Mouse (Mus musculus): ENCODE data around the gene Plcg2.

Plcg2 gene

GRCm38 (mm10) chr8:117550529-117550928 lies 52.4 kb downstream of the Plcg2 start:
- no peak for DNase-seq

- DNase-seq = peak; percentile 37 to 62
Observed at GRCm38 (mm10) chr8:117561014-117561413, 62.9 kb downstream of the Plcg2 start.

DNA sequence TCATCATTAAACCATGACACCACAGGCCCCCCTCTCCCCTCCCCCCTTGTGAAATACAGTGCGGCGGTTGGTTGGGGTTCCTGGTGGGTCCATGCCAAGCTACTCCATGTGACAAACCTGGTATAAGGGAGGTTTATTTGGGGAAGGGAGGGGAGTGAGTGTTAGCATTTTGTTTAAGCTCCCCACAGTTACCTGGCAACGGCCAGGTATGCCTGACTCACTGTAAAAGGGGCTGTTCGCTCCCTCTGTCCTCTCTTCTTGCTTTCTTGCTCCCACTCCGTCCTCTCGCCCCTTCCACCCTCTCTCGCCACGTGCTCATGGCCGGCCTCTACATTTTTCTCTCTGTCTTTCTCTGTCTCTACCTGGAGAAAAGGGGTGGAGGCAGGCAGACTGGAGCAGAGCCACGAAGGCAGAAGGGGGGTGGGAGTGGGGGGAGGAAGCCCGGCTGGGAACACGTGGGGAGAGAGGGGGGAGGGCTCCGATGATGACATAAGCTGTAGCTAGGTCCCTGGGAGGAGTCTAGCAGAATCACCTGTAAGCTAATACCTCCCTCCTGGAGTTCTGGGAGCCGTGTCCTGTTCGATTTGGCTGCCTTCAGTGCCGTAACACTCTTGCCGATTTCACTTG lies 63.8 kb downstream of the Plcg2 start:
- peak; percentile 23 to 51 for DNase-seq

GRCm38 (mm10) chr8:117562445-117563014 lies 64.4 kb downstream of the Plcg2 start:
- peak in 1 of 2 experiments; percentile 8 for DNase-seq

DNA sequence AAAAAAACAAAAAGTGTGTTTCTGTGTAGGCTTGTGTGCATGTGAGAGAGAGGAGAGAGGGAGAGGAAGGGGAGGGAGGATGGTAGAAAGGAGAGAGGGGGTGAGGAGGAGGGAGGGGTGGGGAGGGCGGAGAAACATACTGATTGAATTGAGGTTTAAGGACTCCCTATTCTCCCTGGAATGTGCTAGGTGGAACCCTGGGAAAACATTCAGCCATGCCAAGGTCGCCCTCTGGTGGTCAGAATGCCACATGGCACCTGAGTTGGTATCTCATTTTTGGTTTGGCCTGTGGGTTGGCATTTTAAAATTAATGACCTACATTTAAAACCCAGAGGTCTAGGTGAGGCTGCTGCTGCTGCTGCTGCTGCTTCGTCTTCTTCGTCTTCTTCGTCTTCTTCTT lies 71.3 kb downstream of the Plcg2 start:
- DNase-seq = peak; percentile 60 to 85

GRCm38 (mm10) chr8:117576291-117576785 lies 78.2 kb downstream of the Plcg2 start:
- DNase-seq = no peak

- no peak for DNase-seq
Observed at GRCm38 (mm10) chr8:117577059-117577458, 79.0 kb downstream of the Plcg2 start.

DNA sequence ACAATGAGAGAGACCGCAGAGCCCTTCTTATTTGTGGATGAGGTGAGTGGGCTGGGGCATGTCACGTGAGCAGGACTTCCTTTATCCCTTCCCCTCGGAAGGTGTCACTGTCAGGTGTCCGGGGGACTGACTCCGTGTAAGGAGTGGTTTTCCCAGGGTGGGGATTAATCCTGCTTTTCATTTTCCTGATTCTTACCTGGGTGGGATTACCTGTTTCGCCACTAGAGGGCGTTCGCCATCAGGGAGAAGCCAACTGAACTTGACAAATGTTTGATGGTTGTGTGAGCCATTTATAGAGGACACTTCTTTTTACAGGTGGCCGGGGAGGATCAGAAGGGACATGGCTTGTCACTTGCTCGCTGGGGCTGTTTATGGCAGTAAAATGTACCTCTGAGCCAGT lies 79.8 kb downstream of the Plcg2 start:
- no peak for DNase-seq

DNA sequence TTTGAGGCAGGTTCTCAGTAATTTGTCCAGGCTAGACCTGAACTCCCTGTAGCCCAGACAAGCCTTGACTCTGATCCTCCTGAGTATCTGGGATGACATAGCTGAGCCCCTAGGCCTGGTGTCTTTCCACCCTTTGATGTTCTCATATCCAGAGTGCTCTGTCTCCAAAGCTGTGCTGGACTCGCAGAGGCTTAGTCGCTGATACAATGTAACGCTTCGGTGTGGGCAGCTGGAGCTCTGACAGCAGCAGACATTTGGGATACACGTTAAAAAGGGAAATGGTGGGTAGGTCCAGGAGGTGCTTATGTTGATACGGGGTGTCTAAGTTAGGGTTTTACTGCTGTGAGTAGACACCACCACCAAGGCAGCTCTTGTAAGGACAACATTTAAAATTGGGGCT lies 80.8 kb downstream of the Plcg2 start:
- no peak for DNase-seq

DNA sequence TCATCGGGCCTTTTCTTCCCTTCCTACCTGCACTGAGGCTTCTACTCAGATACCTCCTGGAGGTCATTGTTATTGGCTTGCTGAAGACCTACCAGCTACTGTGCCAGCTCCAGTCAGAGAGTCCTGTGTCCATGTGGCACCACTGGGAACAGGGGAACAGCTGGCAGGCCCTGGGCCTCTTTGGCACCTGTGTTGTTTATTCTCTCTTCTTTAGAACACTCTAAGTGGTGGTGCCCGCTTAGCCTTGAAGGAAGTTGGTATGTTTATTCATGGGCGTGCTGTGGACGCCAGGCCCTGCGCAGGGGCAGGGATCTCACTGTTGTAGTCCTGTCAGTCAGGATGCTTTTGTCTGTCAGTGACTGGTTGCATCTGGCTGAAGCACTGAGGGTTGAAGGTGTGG lies 95.8 kb downstream of the Plcg2 start:
- no peak for DNase-seq

- no peak for DNase-seq
Observed at GRCm38 (mm10) chr8:117595001-117595400, 96.9 kb downstream of the Plcg2 start.

DNA sequence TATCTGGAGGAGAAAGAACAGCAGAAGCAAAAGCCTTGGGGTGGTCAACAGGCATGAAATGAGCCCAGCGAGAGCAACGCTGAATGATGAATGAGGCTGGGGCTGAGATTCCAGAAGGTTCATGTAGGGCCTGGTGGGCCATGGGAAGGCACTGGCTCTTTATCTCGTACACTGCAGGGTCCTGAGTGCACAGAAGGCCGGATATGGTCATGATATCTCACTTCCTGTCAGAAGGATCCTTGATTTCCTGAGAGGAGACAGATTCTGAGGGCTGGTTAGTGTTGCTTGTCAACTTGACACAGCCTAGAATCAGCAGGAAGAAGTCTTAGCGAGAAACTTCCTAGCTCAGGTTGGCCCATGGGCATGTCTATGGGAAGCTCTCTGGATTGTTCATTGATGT lies 98.7 kb downstream of the Plcg2 start:
- DNase-seq = no peak

DNA sequence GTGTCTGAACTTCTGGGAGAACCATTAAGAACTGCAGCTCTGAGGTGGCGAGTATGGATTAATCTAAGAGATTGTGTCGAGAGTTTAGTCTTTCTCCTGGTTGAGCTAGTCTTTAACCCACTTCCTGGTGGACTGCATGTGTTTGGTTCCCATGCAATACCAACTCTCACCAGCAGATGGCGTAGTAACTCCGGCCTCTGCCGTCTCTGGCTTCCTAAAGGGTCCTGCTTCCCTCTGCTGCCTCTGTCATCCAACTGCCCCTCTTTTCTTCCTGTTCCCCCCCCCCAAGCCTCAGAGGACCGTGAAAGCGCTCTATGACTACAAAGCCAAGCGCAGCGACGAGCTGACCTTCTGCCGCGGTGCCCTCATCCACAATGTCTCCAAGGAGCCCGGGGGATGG lies 102.7 kb downstream of the Plcg2 start:
- no peak for DNase-seq

DNA sequence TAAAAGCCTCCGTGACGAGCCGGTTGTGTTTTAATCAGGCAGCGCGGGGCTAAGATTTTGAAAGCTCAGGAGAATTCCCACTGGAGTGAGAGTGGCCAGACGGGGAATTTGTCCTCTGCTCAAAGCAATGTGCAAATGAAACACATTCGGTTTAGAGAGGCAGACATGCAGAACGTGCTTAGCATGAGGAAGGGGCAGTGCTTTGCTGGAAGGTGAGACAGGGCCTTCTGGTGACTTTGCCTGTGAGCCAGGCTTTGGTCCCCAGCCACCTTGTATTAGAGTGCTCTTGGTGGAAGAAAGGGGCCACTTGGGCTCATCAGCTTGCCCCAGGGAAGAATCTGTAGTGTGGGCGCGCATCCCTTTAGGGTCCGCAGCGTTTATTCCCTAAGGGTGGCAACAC lies 106.0 kb downstream of the Plcg2 start:
- DNase-seq = no peak

GRCm38 (mm10) chr8:117604671-117605070 lies 106.6 kb downstream of the Plcg2 start:
- DNase-seq = no peak

- no peak for DNase-seq
Observed at GRCm38 (mm10) chr8:117605201-117605600, 107.1 kb downstream of the Plcg2 start.

GRCm38 (mm10) chr8:117610506-117610905 lies 112.4 kb downstream of the Plcg2 start:
- no peak for DNase-seq

DNA sequence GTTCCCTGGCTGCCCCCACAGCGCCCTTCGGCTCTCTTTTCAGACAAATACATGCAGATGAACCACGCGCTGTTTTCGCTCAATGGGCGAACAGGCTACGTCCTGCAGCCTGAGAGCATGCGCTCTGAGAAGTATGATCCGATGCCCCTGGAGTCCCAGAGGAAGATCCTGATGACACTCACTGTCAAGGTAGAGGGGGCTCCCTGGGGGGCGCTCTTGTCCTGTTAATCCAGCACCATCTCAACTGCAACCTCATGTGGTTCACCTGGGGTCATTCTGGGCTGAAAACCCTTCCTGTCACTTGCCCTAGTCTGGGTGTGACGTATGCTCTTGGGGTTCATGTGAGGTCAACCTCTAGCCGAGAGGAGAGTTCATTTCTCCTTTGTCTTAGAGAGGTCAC lies 114.8 kb downstream of the Plcg2 start:
- DNase-seq = no peak

GRCm38 (mm10) chr8:117626040-117626838 lies 128.1 kb downstream of the Plcg2 start:
- peak in 1 of 2 experiments; percentile 50 for DNase-seq

- DNase-seq = no peak
Observed at GRCm38 (mm10) chr8:117627096-117627495, 129.0 kb downstream of the Plcg2 start.

GRCm38 (mm10) chr8:117632532-117632931 lies 134.4 kb downstream of the Plcg2 start:
- DNase-seq = no peak

- no peak for DNase-seq
Observed at GRCm38 (mm10) chr8:117634406-117634805, 136.3 kb downstream of the Plcg2 start.

- no peak for DNase-seq
Observed at GRCm38 (mm10) chr8:117637462-117637861, 139.4 kb downstream of the Plcg2 start.

- DNase-seq = no peak
Observed at GRCm38 (mm10) chr8:117639631-117640030, 141.5 kb downstream of the Plcg2 start.
